Mouse (Mus musculus): ENCODE results near the gene Olfr224. TPM values are rescaled to one million over a fixed set of nuclear protein-coding genes. Genes with fewer than 3 reads are reported as not detected.
"Not testable (repeated sequence)": the region's sequence is repeated elsewhere in the genome, so short reads cannot be mapped to it uniquely, and the experiment has no call there.

The Olfr224 gene
- polyA plus RNA-seq, 1 experiment from 2014 or later = not detected

DNA sequence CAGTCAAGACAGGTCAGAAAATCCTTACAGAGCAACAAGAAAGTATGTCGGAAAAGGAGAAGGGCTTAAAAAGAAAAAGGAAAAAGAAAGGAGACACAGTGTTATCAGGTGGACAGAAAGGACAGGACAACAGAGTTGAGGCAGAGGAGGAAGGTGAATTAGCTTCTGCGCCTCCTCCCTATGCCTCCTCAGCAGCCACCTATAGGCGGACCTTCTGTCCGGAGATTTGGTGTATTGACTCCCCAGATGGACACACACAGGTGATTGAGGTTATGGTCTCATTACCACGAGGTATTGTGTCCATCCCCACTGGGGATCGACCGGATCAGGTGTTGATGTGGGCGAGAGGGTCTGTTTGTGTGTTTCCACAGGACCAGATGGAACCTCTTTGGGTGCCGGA, 50.6 kb downstream of the Olfr224 start:
- not testable (repeated sequence) for DNase-seq (ENCODE audit: low spot score)

DNA sequence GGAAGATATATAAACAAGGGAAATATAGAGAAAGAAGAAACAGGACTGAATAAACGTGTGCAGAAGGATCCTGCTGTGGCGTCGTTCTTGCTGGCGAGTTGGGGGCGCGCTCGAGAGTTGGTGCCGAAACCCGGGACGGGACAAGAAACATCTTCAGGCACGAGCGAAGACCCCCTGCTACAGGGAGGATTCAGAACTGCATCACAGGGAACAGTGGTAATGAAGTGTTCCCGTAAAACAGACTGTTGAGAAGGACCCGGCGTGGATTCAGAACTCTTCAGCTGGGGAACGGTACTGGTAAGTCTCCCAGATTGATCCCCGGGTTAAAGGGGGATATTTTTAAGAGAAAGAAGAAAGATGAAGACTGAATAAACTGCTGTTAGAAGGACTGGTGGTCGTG, 51.4 kb downstream of the Olfr224 start:
- not testable (repeated sequence) for DNase-seq (ENCODE audit: low spot score)

Other genes starting within 250 kb of the Olfr224 start
- 59.2 and 72.2 TPM in 2 replicates for gene Zfp672, start 240.2 kb downstream of the Olfr224 start, polyA plus RNA-seq (2015; fragmentation: Nextera tagmentation; extraction: Ambion mirVana)
- 29.2 and 30.4 TPM in 2 replicates for gene Sh3bp5l, start 239.8 kb downstream of the Olfr224 start, polyA plus RNA-seq (2015; fragmentation: Nextera tagmentation; extraction: Ambion mirVana)
- gene Lypd8, start 191.5 kb downstream of the Olfr224 start, polyA plus RNA-seq (2015; fragmentation: Nextera tagmentation; extraction: Ambion mirVana) = 1.6 and 2.1 TPM in 2 replicates
- 0.40 and 0.64 TPM in 2 replicates for gene 1810065E05Rik, start 149.4 kb downstream of the Olfr224 start, polyA plus RNA-seq (2015; fragmentation: Nextera tagmentation; extraction: Ambion mirVana)
- gene Gm12253, start 138.0 kb downstream of the Olfr224 start, polyA plus RNA-seq (2015; fragmentation: Nextera tagmentation; extraction: Ambion mirVana) = 0.12 and 0.23 TPM in 2 replicates
- not detected in 2 replicates for gene Lypd9, start 117.6 kb downstream of the Olfr224 start, polyA plus RNA-seq (2015; fragmentation: Nextera tagmentation; extraction: Ambion mirVana)
- gene Olfr30, start 108.3 kb downstream of the Olfr224 start, polyA plus RNA-seq (2015; fragmentation: Nextera tagmentation; extraction: Ambion mirVana) = not detected in 2 replicates
- gene Olfr332, start 78.0 kb downstream of the Olfr224 start, polyA plus RNA-seq (2015; fragmentation: Nextera tagmentation; extraction: Ambion mirVana) = not detected in 2 replicates
- gene Olfr331, start 68.0 kb downstream of the Olfr224 start, polyA plus RNA-seq (2015; fragmentation: Nextera tagmentation; extraction: Ambion mirVana) = not detected in 2 replicates
- 0.13 TPM in 1 of 2 replicates, not detected in the other for gene Olfr330, start 35.7 kb downstream of the Olfr224 start, polyA plus RNA-seq (2015; fragmentation: Nextera tagmentation; extraction: Ambion mirVana)
- 0.09 TPM in 1 of 2 replicates, not detected in the other for gene Olfr329-ps, start 24.1 kb downstream of the Olfr224 start, polyA plus RNA-seq (2015; fragmentation: Nextera tagmentation; extraction: Ambion mirVana)
- gene Olfr328, start 14.9 kb downstream of the Olfr224 start, polyA plus RNA-seq (2015; fragmentation: Nextera tagmentation; extraction: Ambion mirVana) = 0.06 TPM in 1 of 2 replicates, not detected in the other
- gene Olfr325, start 7.2 kb upstream of the Olfr224 start, polyA plus RNA-seq (2015; fragmentation: Nextera tagmentation; extraction: Ambion mirVana) = not detected in 2 replicates
- gene Olfr324, start 24.6 kb upstream of the Olfr224 start, polyA plus RNA-seq (2015; fragmentation: Nextera tagmentation; extraction: Ambion mirVana) = not detected in 2 replicates
- gene 2210407C18Rik, start 45.5 kb upstream of the Olfr224 start, polyA plus RNA-seq (2015; fragmentation: Nextera tagmentation; extraction: Ambion mirVana) = 0.95 and 1.0 TPM in 2 replicates
- not detected in 2 replicates for gene Olfr323, start 59.9 kb upstream of the Olfr224 start, polyA plus RNA-seq (2015; fragmentation: Nextera tagmentation; extraction: Ambion mirVana)
- gene Trim58, start 69.9 kb upstream of the Olfr224 start, polyA plus RNA-seq (2015; fragmentation: Nextera tagmentation; extraction: Ambion mirVana) = not detected in 2 replicates
- not detected in 2 replicates for gene Olfr322, start 88.2 kb upstream of the Olfr224 start, polyA plus RNA-seq (2015; fragmentation: Nextera tagmentation; extraction: Ambion mirVana)
- gene Olfr320, start 110.5 kb upstream of the Olfr224 start, polyA plus RNA-seq (2015; fragmentation: Nextera tagmentation; extraction: Ambion mirVana) = not detected in 2 replicates
- gene Olfr319, start 128.6 kb upstream of the Olfr224 start, polyA plus RNA-seq (2015; fragmentation: Nextera tagmentation; extraction: Ambion mirVana) = not detected in 2 replicates
- gene Olfr318, start 153.5 kb upstream of the Olfr224 start, polyA plus RNA-seq (2015; fragmentation: Nextera tagmentation; extraction: Ambion mirVana) = not detected in 2 replicates
- not detected in 2 replicates for gene Olfr317, start 168.7 kb upstream of the Olfr224 start, polyA plus RNA-seq (2015; fragmentation: Nextera tagmentation; extraction: Ambion mirVana)
- not detected in 2 replicates for gene Olfr316, start 182.2 kb upstream of the Olfr224 start, polyA plus RNA-seq (2015; fragmentation: Nextera tagmentation; extraction: Ambion mirVana)
- gene Olfr315, start 202.6 kb upstream of the Olfr224 start, polyA plus RNA-seq (2015; fragmentation: Nextera tagmentation; extraction: Ambion mirVana) = not detected in 2 replicates
- gene Olfr314, start 212.4 kb upstream of the Olfr224 start, polyA plus RNA-seq (2015; fragmentation: Nextera tagmentation; extraction: Ambion mirVana) = not detected in 2 replicates
- gene Fam183b, start 231.4 kb upstream of the Olfr224 start, polyA plus RNA-seq (2015; fragmentation: Nextera tagmentation; extraction: Ambion mirVana) = 1.5 and 2.2 TPM in 2 replicates
- 0.06 and 0.08 TPM in 2 replicates for gene Olfr313, start 244.4 kb upstream of the Olfr224 start, polyA plus RNA-seq (2015; fragmentation: Nextera tagmentation; extraction: Ambion mirVana)

Measured in thymus, postnatal 0 days (tissue).